Mouse (Mus musculus): ENCODE measurements around the gene Pars2. TPM values are rescaled to one million over a fixed set of nuclear protein-coding genes. Genes with fewer than 3 reads are reported as not detected.
A peak's percentile ranks its signal among the peaks of the same experiment; 100 is the strongest.

Gene Pars2
- polyA plus RNA-seq, 1 experiment from 2014 or later = 12.7 TPM

DNA sequence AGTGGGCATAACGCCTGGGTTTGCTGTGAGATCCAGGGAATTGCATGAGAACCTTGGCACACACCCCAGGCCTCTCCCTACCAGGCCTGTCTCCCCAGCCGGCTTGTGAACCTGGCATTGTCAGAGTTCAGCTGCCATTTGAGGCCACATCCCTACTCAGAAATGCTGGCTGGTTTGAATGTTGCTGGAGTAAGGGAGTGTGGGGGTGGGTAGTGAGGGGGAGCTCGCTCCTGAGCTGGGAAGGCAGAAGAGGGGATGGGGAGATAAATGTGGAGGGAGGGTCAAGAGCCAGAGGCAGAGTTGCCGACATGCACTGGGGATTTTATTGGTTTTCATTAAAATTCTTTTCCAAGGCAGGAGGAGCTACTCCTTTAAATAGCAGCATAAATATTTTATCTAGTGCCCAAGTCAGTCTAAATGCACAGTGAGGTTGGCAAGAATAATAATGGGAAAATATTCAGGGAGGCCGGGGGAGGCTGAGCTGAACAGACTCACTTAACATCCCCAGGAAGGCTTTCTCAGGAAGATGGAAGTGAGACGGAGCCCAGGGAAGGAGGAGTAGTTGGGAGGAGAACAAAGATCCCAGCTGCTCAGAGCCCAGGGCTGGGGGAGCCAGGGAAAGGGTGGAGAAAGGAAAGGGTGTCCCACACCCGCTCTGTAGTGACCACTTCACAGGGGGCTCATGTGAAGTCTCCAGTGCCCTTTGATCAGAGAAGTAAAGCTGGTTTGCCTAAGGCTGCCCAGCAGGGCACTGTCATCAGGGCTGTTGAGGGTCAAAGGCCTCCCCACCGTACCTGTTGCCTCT is 17.4 kb upstream of the Pars2 start:
- no peak for DNase-seq (ENCODE audit: low spot score)

DNA sequence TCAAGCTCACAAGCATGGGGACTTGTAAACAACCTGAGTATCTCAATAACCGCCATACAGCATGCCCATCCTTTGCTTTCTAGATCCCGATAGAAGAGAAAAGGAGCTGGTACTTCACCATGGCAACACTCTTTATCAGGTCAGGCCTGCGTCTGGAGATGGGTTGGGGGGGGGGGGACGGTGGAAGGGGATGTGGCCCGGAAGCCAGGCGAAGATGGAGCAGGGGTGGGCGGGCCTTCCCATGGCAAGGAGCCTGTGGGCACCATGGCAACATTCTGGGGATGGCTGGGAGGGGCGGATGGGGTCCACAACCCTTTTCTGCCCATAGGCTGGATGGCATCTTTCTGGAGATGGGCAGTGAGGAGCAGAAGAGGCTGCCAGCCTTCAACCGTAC is 16.8 kb upstream of the Pars2 start:
- DNase-seq (ENCODE audit: low spot score) = no peak

DNA sequence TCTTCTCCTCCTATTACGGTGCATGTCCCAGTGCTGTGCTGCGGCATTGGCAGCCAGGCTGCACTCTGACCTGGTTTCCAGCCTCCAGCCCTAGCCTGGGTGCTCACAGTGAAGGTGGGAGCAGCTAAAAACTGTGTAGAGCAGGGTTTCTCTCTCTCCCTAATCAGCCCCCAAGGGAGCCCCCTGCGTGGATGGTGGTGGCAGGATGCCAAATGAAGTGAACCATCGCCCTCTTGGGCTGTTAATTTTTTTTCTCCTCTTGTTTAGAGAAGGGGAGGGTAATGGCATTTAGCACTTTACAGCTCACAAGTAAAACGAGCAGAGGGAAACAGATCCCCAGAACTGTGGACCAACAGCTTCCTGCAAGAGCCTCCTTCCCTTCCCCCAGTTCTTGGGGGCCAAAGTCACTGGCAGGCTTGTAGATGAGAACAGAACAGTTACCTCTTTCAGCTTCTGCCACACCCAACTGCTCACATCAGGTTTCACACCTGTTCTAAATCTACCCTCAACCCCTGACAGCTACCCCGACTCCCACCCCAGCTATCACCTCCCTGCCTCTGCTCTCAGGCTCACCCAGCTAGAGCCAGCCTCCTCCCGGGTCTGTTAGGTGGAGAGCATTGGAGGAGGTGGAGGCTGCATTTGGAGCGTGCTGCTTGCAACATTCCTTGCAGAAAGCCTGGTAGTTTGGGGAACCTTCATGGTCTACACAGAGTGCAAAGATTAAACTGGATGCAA is 7.2 kb upstream of the Pars2 start:
- no peak for DNase-seq (ENCODE audit: low spot score)

DNA sequence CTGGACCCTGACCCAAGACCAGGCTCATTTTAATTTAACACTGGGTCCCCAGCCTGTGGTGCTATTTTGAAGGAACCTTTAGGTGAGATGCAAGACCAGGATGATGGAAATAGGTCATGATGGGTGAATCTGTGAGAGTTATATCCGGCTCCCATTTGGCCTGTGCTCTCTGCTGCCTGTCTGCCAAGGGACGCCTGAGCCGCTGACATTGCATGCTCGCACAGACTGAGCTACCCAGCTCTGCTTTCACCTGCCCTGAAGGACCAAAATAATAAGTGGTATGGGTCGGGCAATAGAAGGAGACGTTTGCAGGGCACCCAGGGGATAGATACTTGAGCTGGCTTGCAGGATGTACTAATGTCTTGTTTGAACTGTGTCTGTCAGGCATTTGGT is 6.7 kb upstream of the Pars2 start:
- DNase-seq (ENCODE audit: low spot score) = no peak

- DNase-seq (ENCODE audit: low spot score) = no peak
Observed at GRCm38 (mm10) chr4:106645797-106646196, 5.1 kb upstream of the Pars2 start.

DNA sequence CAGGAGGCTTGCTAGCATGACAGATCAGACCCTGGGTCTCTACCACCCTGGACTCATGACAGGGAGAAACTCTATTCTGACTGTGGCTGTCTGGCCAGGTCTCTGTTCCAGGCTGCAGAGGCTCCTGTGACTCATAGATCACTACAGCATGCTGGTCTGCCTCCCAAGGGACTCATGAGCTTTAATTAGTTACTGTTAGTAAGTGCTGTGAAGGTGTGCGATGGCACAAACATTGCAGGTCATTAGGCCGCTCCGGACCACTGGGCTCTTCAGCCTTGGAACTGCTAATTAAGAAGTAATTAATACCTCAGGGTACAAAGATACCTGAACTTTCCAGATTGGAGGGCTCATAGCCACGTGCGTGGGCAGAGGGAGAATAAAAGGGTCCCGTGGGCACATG is 3.7 kb upstream of the Pars2 start:
- DNase-seq (ENCODE audit: low spot score) = no peak

DNA sequence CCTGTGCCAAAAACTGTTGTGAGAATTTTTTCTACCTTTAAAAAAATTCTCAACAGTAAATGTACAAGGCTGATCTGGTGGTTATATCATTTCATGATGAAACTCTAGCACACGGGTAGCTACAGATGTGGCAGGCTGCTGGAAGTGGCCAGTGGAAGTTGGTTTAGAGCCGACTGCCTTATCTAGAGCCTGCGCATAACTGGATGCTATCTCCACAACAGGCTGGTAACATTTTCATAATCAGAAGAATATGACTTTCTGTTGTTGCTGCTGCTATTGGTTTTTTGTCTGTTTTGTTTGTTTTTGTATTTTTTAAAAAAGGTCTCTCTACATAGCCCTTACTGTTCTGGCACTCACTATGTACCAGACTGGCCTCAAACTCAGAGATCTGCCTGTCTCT is 1.7 kb downstream of the Pars2 start:
- no peak for DNase-seq (ENCODE audit: low spot score)

DNA sequence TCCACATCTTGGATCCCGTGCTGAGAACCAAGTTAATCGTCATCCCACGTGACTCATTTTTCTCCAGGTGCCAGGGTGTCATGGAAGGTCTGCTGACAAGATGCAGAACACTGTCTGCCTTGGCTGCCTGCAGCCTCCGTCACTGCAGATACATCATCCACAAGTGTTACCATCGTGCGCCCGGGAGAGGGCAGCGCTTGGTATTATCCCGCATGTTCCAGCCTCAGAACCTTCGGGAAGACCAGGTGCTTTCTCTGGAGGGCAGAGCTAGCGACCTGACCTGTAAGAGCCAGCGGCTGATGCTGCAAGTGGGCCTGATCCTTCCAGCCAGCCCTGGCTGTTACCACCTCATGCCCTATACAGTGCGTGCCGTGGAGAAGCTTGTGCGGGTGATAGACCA is 2.2 kb downstream of the Pars2 start:
- DNase-seq (ENCODE audit: low spot score) = no peak

GRCm38 (mm10) chr4:106655681-106656080 is 4.8 kb downstream of the Pars2 start:
- DNase-seq (ENCODE audit: low spot score) = no peak

GRCm38 (mm10) chr4:106663956-106664470 is 13.1 kb downstream of the Pars2 start:
- no peak for DNase-seq (ENCODE audit: low spot score)

DNA sequence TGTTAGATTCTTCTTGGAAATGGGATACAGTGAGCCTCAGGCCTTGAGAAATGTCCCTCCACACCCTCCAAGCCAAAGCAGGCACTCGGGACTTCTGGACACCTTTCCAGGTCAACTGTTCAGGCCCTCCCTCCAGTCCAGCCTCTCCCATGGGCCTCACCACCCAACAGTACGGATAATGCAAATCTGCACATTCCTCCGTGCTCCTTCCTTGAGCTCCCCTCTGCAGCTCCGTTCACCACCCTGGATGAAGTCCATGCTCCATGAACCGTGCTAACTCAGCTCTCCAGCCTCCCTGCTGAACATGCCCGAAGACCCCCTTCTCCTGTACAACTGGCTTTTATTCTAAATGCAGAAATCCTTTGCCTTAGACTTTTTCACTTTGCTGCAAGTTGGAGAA is 13.8 kb downstream of the Pars2 start:
- DNase-seq (ENCODE audit: low spot score) = no peak

GRCm38 (mm10) chr4:106665269-106665668 is 14.4 kb downstream of the Pars2 start:
- DNase-seq (ENCODE audit: low spot score) = no peak

GRCm38 (mm10) chr4:106665673-106666072 is 14.8 kb downstream of the Pars2 start:
- DNase-seq (ENCODE audit: low spot score) = no peak

- no peak for DNase-seq (ENCODE audit: low spot score)
Observed at GRCm38 (mm10) chr4:106666546-106666945, 15.7 kb downstream of the Pars2 start.

GRCm38 (mm10) chr4:106676749-106677148 is 25.9 kb downstream of the Pars2 start:
- DNase-seq (ENCODE audit: low spot score) = no peak

- DNase-seq (ENCODE audit: low spot score) = peak; percentile 94
Observed at GRCm38 (mm10) chr4:106678442-106679118, 27.7 kb downstream of the Pars2 start, which contains the start of gene Ttc4. TSS of gene Ttc4 (minus strand) at chr4:106678944.

DNA sequence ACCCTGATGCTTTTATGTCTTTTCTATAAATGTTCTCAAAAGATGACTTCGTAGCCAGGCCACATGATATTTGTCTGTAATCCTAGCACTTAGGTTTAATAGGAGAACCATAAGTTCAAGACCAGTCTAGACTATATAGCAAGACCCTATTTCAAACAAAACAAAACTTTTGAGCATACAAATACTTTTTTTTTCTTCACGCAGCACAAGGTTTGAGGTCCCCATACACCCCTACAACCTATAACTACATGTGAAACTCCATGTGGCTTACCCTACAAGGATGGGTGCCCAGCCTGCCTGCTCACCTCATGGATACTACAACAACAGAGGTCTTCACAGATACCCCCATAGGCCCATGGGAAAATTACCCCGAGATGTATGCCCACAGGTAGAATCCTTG is 28.3 kb downstream of the Pars2 start:
- no peak for DNase-seq (ENCODE audit: low spot score)

DNA sequence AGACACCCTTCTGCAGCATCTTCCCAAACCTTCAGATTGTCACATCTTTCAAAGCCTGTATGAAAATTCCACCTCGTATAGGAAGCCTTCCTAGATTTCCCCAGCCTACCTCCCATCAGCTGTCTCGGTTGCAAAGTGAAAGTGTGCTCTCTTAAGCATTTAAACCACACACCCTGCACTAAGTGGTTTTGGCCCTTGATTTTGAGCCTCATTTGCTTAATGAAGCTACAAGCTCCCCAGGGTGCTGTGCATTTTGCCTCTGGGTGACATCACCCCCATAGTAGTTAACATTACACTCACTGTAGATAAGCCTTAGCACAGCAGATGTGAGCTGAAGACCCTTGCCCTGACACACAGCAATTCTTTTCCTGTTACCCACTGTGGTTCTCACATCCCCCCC is 30.1 kb downstream of the Pars2 start:
- DNase-seq (ENCODE audit: low spot score) = no peak

DNA sequence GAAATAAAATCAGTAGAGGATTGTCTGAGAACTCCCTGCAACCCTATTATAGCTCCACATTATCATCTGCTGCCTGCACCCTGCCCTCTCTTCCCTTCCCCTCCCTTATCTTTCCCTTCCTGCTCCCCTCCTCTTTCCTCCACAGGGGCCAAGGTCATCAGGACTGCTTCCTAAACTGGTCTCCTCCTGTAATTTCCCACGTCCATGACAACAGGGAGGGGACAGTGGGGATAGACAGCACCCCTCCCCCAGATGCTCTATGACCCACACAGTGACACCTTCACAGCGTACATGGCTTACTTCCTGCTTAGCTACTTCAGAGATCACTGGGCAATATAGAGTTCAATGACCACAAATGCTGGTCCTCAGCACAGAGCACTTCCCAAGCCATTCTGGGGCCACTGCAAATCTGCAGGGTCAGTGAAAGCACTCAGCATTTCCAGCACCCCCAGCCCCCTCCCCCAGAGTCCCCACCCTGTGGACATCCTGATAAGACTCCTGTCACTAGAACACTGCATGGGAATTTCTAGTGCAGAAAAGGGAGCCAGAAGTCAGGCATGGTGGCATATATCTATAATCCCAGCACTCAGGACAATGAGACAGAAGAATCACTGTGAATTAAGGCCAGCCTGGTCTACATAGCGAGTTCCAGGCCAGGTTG is 37.9 kb downstream of the Pars2 start:
- no peak for DNase-seq (ENCODE audit: low spot score)

DNA sequence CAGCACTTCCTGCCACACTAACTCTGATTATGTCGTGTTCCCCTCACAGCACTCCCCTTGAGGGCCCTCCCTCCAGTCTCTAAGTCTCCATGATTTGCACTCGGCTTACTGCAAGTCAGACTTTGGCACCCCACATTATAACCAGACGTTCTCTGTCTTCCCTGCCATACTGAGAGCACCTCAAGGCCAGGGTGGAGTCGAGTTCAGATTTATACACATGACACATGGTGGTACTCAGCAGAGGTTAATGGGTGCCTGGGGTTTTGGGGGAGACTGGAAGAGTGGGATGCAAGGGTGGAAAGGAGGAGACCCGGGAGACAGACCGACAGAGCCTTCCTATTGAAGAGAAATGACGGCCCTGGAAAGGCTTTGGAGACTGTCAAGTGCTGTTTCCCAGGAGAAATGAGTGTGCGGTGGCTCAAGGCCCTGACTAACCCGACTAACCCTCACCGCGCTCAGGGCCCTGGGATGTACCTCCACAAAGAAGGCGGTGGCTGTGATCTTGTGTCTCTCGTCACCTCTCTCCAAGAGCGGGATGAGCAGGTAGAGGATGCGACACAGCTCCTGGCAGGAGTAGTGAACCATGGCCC is 43.1 kb downstream of the Pars2 start:
- no peak for DNase-seq (ENCODE audit: low spot score)

DNA sequence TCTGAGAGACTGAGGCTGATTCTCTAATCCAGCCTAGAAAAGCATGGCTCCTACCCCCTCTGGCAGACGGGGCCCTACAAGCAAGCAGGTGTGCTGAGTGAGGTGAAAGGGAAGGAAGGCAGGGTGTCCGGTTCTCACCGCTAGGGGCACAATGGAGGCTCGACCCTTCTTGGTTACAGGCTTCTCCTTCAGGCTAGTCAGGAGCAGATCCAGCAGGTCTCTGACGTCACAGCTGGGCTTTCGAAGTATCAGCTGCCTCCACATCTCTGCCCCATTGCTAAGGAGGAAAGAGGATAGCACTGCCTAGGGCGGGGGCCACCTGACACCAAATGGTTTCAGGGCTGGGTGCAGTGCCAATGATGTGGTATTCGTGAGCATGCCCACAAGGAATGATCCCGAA is 49.1 kb downstream of the Pars2 start:
- DNase-seq (ENCODE audit: low spot score) = peak; percentile 41

Data from thymus, postnatal 0 days (tissue).